Mouse (Mus musculus) 3T3-L1 (cell line): Measurements from ENCODE around the gene Setd6.

Experiments
- DNase-seq: peaks from one replicate; pipeline ENCODE4 v3.0.0-alpha.2; 2015; ENCODE audit warnings: low read depth, low spot score

Setd6 gene

GRCm38 (mm10) chr8:95709579-95709978 lies 6.1 kb upstream of the Setd6 start:
- DNase-seq = no peak

GRCm38 (mm10) chr8:95711029-95711428 lies 4.7 kb upstream of the Setd6 start:
- no peak for DNase-seq

GRCm38 (mm10) chr8:95712395-95712794 lies 3.3 kb upstream of the Setd6 start:
- DNase-seq = no peak

- DNase-seq = peak; percentile 85
Measured at GRCm38 (mm10) chr8:95713100-95714010, 2.3 kb upstream of the Setd6 start.

GRCm38 (mm10) chr8:95714367-95714766 lies 1.3 kb upstream of the Setd6 start:
- no peak for DNase-seq

- DNase-seq = no peak
Measured at GRCm38 (mm10) chr8:95714837-95715413, 756 bp upstream of the Setd6 start.

GRCm38 (mm10) chr8:95716546-95717335 lies 1.1 kb downstream of the Setd6 start:
- peak; percentile 47 for DNase-seq

GRCm38 (mm10) chr8:95727625-95728024 lies 11.9 kb downstream of the Setd6 start:
- no peak for DNase-seq

- peak; percentile 52 for DNase-seq
Measured at GRCm38 (mm10) chr8:95738596-95738995, 22.9 kb downstream of the Setd6 start.

- DNase-seq = no peak
Measured at GRCm38 (mm10) chr8:95741732-95742131, 26.1 kb downstream of the Setd6 start.

- DNase-seq = peak; percentile 24
Measured at GRCm38 (mm10) chr8:95748028-95748427, 32.3 kb downstream of the Setd6 start.

- DNase-seq = no peak
Measured at GRCm38 (mm10) chr8:95751924-95752323, 36.2 kb downstream of the Setd6 start.

GRCm38 (mm10) chr8:95760323-95760722 lies 44.6 kb downstream of the Setd6 start:
- no peak for DNase-seq

- DNase-seq = peak; percentile 24
Measured at GRCm38 (mm10) chr8:95764133-95764532, 48.5 kb downstream of the Setd6 start.
